Mouse (Mus musculus): ENCODE measurements around the gene Slc9a1.

The Slc9a1 gene

GRCm38 (mm10) chr4:133369553-133370297 lies at the start of gene Slc9a1:
TSS of gene Slc9a1 (plus strand) at chr4:133369706.
- DNase-seq (ENCODE audit: low read depth, low spot score), result peak; percentile 77

- no peak for DNase-seq (ENCODE audit: low read depth, low spot score)
Measured at GRCm38 (mm10) chr4:133328129-133328528, 41.4 kb upstream of the Slc9a1 start.

GRCm38 (mm10) chr4:133330296-133330695 lies 39.2 kb upstream of the Slc9a1 start:
- no peak for DNase-seq (ENCODE audit: low read depth, low spot score)

GRCm38 (mm10) chr4:133333306-133333705 lies 36.2 kb upstream of the Slc9a1 start:
- DNase-seq (ENCODE audit: low read depth, low spot score), result no peak

- no peak for DNase-seq (ENCODE audit: low read depth, low spot score)
Measured at GRCm38 (mm10) chr4:133337833-133338520, 31.5 kb upstream of the Slc9a1 start.

GRCm38 (mm10) chr4:133338521-133339095 lies 30.9 kb upstream of the Slc9a1 start:
- no peak for DNase-seq (ENCODE audit: low read depth, low spot score)

- DNase-seq (ENCODE audit: low read depth, low spot score), result peak; percentile 94
Measured at GRCm38 (mm10) chr4:133339148-133339749, 30.3 kb upstream of the Slc9a1 start.

GRCm38 (mm10) chr4:133340217-133340616 lies 29.3 kb upstream of the Slc9a1 start:
- DNase-seq (ENCODE audit: low read depth, low spot score), result no peak

GRCm38 (mm10) chr4:133344112-133344511 lies 25.4 kb upstream of the Slc9a1 start:
- DNase-seq (ENCODE audit: low read depth, low spot score), result no peak

GRCm38 (mm10) chr4:133345702-133346101 lies 23.8 kb upstream of the Slc9a1 start:
- no peak for DNase-seq (ENCODE audit: low read depth, low spot score)

- no peak for DNase-seq (ENCODE audit: low read depth, low spot score)
Measured at GRCm38 (mm10) chr4:133346577-133346976, 22.9 kb upstream of the Slc9a1 start.

GRCm38 (mm10) chr4:133347624-133348023 lies 21.9 kb upstream of the Slc9a1 start:
- no peak for DNase-seq (ENCODE audit: low read depth, low spot score)

- no peak for DNase-seq (ENCODE audit: low read depth, low spot score)
Measured at GRCm38 (mm10) chr4:133348051-133348775, 21.3 kb upstream of the Slc9a1 start.

- DNase-seq (ENCODE audit: low read depth, low spot score), result no peak
Measured at GRCm38 (mm10) chr4:133352797-133353196, 16.7 kb upstream of the Slc9a1 start.

GRCm38 (mm10) chr4:133353367-133354365 lies 15.8 kb upstream of the Slc9a1 start, which contains the start of gene Wdtc1:
TSS of gene Wdtc1 (minus strand) at chr4:133353481.
- no peak for DNase-seq (ENCODE audit: low read depth, low spot score)

- no peak for DNase-seq (ENCODE audit: low read depth, low spot score)
Measured at GRCm38 (mm10) chr4:133354641-133355040, 14.9 kb upstream of the Slc9a1 start.

- DNase-seq (ENCODE audit: low read depth, low spot score), result no peak
Measured at GRCm38 (mm10) chr4:133370298-133371274, 1.1 kb downstream of the Slc9a1 start.

- no peak for DNase-seq (ENCODE audit: low read depth, low spot score)
Measured at GRCm38 (mm10) chr4:133371621-133372277, 2.2 kb downstream of the Slc9a1 start.

- DNase-seq (ENCODE audit: low read depth, low spot score), result no peak
Measured at GRCm38 (mm10) chr4:133372278-133372665, 2.8 kb downstream of the Slc9a1 start.

All from brain, embryonic 18.5 days (tissue).